Mouse (Mus musculus): ENCODE data around the gene Ccdc155. TPM values are rescaled to one million over a fixed set of nuclear protein-coding genes. Genes with fewer than 3 reads are reported as not detected.

Ccdc155 gene
- polyA plus RNA-seq, 1 experiment from 2014 or later = not detected

- 85% methylated on average over 5 of the region's 5 CpGs for WGBS
- peaks cover 57% of the 10 kb centered on the region for H3K36me3 ChIP-seq (ENCODE audit: control insufficient read depth, insufficient read depth)
- H3K27me3 ChIP-seq (replicated peaks; ENCODE audit: control insufficient read depth, insufficient read depth, low read length) = no peaks in the 10 kb centered on the region
- no peak overlapping the region for H3K4me2 ChIP-seq (replicated peaks; ENCODE audit: low read depth)
- ATAC-seq = no peak
- H3K4me3 ChIP-seq (ENCODE audit: low read depth, low read length) = no peak overlapping the region
- no peak overlapping the region for H3K27ac ChIP-seq (ENCODE audit: low read depth, low read length)
- TF ChIP-seq CTCF (IDR thresholded peaks at IDR 0.05; ENCODE audit: low read depth) = no peak
- H3K9ac ChIP-seq (ENCODE audit: low read depth, low read length) = no peak overlapping the region
- no peaks in the 10 kb centered on the region for H3K4me1 ChIP-seq (replicated peaks; ENCODE audit: control insufficient read depth, insufficient read depth, low read length)
- H3K9me3 ChIP-seq (ENCODE audit: control insufficient read depth) = no peaks in the 10 kb centered on the region
Observed at GRCm38 (mm10) chr7:45141914-45142313, 62.8 kb downstream of the Ccdc155 start.

GRCm38 (mm10) chr7:45141319-45141718 is 63.4 kb downstream of the Ccdc155 start:
- H3K9ac ChIP-seq (ENCODE audit: low read depth, low read length) = no peak overlapping the region
- no peak overlapping the region for H3K4me2 ChIP-seq (replicated peaks; ENCODE audit: low read depth)
- 87% methylated on average over 3 of the region's 3 CpGs for WGBS
- H3K4me1 ChIP-seq (replicated peaks; ENCODE audit: control insufficient read depth, insufficient read depth, low read length) = no peaks in the 10 kb centered on the region
- H3K4me3 ChIP-seq (ENCODE audit: low read depth, low read length) = no peak overlapping the region
- no peak overlapping the region for H3K27ac ChIP-seq (ENCODE audit: low read depth, low read length)
- no peak for TF ChIP-seq CTCF (IDR thresholded peaks at IDR 0.05; ENCODE audit: low read depth)
- no peaks in the 10 kb centered on the region for H3K9me3 ChIP-seq (ENCODE audit: control insufficient read depth)
- no peaks in the 10 kb centered on the region for H3K27me3 ChIP-seq (replicated peaks; ENCODE audit: control insufficient read depth, insufficient read depth, low read length)
- H3K36me3 ChIP-seq (ENCODE audit: control insufficient read depth, insufficient read depth) = peaks cover 52% of the 10 kb centered on the region
- no peak for ATAC-seq

GRCm38 (mm10) chr7:45139904-45140723 is 64.6 kb downstream of the Ccdc155 start:
- no peak for ATAC-seq
- H3K4me1 ChIP-seq (replicated peaks; ENCODE audit: control insufficient read depth, insufficient read depth, low read length) = no peaks in the 10 kb centered on the region
- H3K9me3 ChIP-seq (ENCODE audit: control insufficient read depth) = no peaks in the 10 kb centered on the region
- peaks cover 40% of the 10 kb centered on the region for H3K36me3 ChIP-seq (ENCODE audit: control insufficient read depth, insufficient read depth)
- H3K9ac ChIP-seq (ENCODE audit: low read depth, low read length) = no peak overlapping the region
- H3K27ac ChIP-seq (ENCODE audit: low read depth, low read length) = no peak overlapping the region
- no peak for TF ChIP-seq CTCF (IDR thresholded peaks at IDR 0.05; ENCODE audit: low read depth)
- no peak overlapping the region for H3K4me3 ChIP-seq (ENCODE audit: low read depth, low read length)
- 73% methylated on average over 8 of the region's 8 CpGs for WGBS
- H3K4me2 ChIP-seq (replicated peaks; ENCODE audit: low read depth) = no peak overlapping the region
- H3K27me3 ChIP-seq (replicated peaks; ENCODE audit: control insufficient read depth, insufficient read depth, low read length) = no peaks in the 10 kb centered on the region

GRCm38 (mm10) chr7:45138403-45138802 is 66.3 kb downstream of the Ccdc155 start:
- peaks cover 24% of the 10 kb centered on the region for H3K36me3 ChIP-seq (ENCODE audit: control insufficient read depth, insufficient read depth)
- H3K9ac ChIP-seq (ENCODE audit: low read depth, low read length) = no peak overlapping the region
- H3K4me1 ChIP-seq (replicated peaks; ENCODE audit: control insufficient read depth, insufficient read depth, low read length) = no peaks in the 10 kb centered on the region
- WGBS = 79% methylated on average over 1 of the region's 1 CpGs
- TF ChIP-seq CTCF (IDR thresholded peaks at IDR 0.05; ENCODE audit: low read depth) = no peak
- no peak overlapping the region for H3K27ac ChIP-seq (ENCODE audit: low read depth, low read length)
- no peak for ATAC-seq
- H3K4me2 ChIP-seq (replicated peaks; ENCODE audit: low read depth) = no peak overlapping the region
- no peaks in the 10 kb centered on the region for H3K27me3 ChIP-seq (replicated peaks; ENCODE audit: control insufficient read depth, insufficient read depth, low read length)
- no peak overlapping the region for H3K4me3 ChIP-seq (ENCODE audit: low read depth, low read length)
- H3K9me3 ChIP-seq (ENCODE audit: control insufficient read depth) = no peaks in the 10 kb centered on the region

- 62% methylated on average over 12 of the region's 12 CpGs for WGBS
- no peak overlapping the region for H3K9ac ChIP-seq (ENCODE audit: low read depth, low read length)
- no peak overlapping the region for H3K27ac ChIP-seq (ENCODE audit: low read depth, low read length)
- H3K36me3 ChIP-seq (ENCODE audit: control insufficient read depth, insufficient read depth) = peaks cover 14% of the 10 kb centered on the region
- no peak for TF ChIP-seq CTCF (IDR thresholded peaks at IDR 0.05; ENCODE audit: low read depth)
- no peaks in the 10 kb centered on the region for H3K27me3 ChIP-seq (replicated peaks; ENCODE audit: control insufficient read depth, insufficient read depth, low read length)
- no peaks in the 10 kb centered on the region for H3K4me1 ChIP-seq (replicated peaks; ENCODE audit: control insufficient read depth, insufficient read depth, low read length)
- ATAC-seq = no peak
- H3K4me3 ChIP-seq (ENCODE audit: low read depth, low read length) = no peak overlapping the region
- H3K4me2 ChIP-seq (replicated peaks; ENCODE audit: low read depth) = no peak overlapping the region
- H3K9me3 ChIP-seq (ENCODE audit: control insufficient read depth) = no peaks in the 10 kb centered on the region
Observed at GRCm38 (mm10) chr7:45137171-45138006, 67.3 kb downstream of the Ccdc155 start.

- H3K4me3 ChIP-seq (ENCODE audit: low read depth, low read length) = peak within 1 kb of the TSS; percentile 64
Observed at GRCm38 (mm10) chr7:45135993-45136567, 68.6 kb downstream of the Ccdc155 start, which contains the start of the genes Gm45713 and Flt3l. Gm45713 (minus strand) TSS chr7:45136231. Flt3l (minus strand) TSS chr7:45136432.

More at GRCm38 (mm10) chr7:45135993-45136567, 68.6 kb downstream of the Ccdc155 start, which contains the start of the genes Gm45713 and Flt3l:
- no peaks in the 10 kb centered on the region for H3K9me3 ChIP-seq (ENCODE audit: control insufficient read depth)
- peak within 1 kb of the TSS; percentile 35; the same call in 1 of the 2 replicates for H3K27ac ChIP-seq (ENCODE audit: low read depth, low read length)
- H3K4me2 ChIP-seq (replicated peaks; ENCODE audit: low read depth) = peak within 1 kb of the TSS; percentile 85
- H3K4me1 ChIP-seq (replicated peaks; ENCODE audit: control insufficient read depth, insufficient read depth, low read length) = no peaks in the 10 kb centered on the region
- peak within 1 kb of the TSS; percentile 53 for H3K9ac ChIP-seq (ENCODE audit: low read depth, low read length)
- ATAC-seq = peak; percentile 80
- H3K27me3 ChIP-seq (replicated peaks; ENCODE audit: control insufficient read depth, insufficient read depth, low read length) = no peaks in the 10 kb centered on the region
- H3K36me3 ChIP-seq (ENCODE audit: control insufficient read depth, insufficient read depth) = 0 out of 2 replicates have a peak, but pooled peaks cover 2% of the 10 kb centered on the region
- WGBS = 4% methylated on average over 29 of the region's 29 CpGs
- peak; percentile 98 for TF ChIP-seq CTCF (IDR thresholded peaks at IDR 0.05; ENCODE audit: low read depth)

Data from intestine, postnatal 0 days (tissue).